In genomic region chr6:29397575-29397974, GRCm38 (mm10) we compare ENCODE assay signal across 10 mouse cellular contexts. TPM values are rescaled to one million over a fixed set of nuclear protein-coding genes. Genes with fewer than 3 reads are reported as not detected.
DNase-seq lines count a peak whose midpoint lies in the region; ATAC-seq and TF ChIP-seq lines count a peak whose summit lies in the region.
"Had no signal": no experiment of that assay in that cellular context is flagged by ENCODE, and none has a peak within 500 bp of the region (broad histone marks: within the 10 kb centered on the region; RNA-seq: fewer than 3 reads in every experiment).

No protein-coding gene starts in this region.

- H3K27me3 ChIP-seq in heart, adult 2 months (ENCODE audit: control insufficient read depth, insufficient read depth, low read length), result no peaks in the 10 kb centered on the region; the same call in none of the 2 replicates
- H3K27me3 ChIP-seq in cerebellum, adult 2 months (ENCODE audit: control insufficient read depth, insufficient read depth, low read length), result no peaks in the 10 kb centered on the region
- H3K27me3 ChIP-seq in forebrain, embryonic 16.5 days (replicated peaks; ENCODE audit: control insufficient read depth, insufficient read depth, low read length), result no peaks in the 10 kb centered on the region; the same call in 1 of the 2 replicates

- no peaks in the 10 kb centered on the region for H3K36me3 ChIP-seq in heart, adult 2 months (ENCODE audit: control insufficient read depth, insufficient read depth, low read length)
- 0 out of 2 replicates have a peak, but pooled peaks cover 2% of the 10 kb centered on the region for H3K36me3 ChIP-seq in forebrain, embryonic 16.5 days (ENCODE audit: control insufficient read depth, insufficient read depth)

- peak; percentile 68 for ATAC-seq in forebrain, embryonic 16.5 days

- no peak for TF ChIP-seq POLR2A in heart, adult 2 months (IDR thresholded peaks at IDR 0.05; ENCODE audit: insufficient read depth, low read depth, low read length)
- TF ChIP-seq POLR2A in cerebellum, adult 2 months (IDR thresholded peaks at IDR 0.05; ENCODE audit: borderline replicate concordance, insufficient read depth, low read length), result no peak
- TF ChIP-seq POLR2A in olfactory bulb, adult 2 months (IDR thresholded peaks at IDR 0.05; ENCODE audit: insufficient read depth, low read depth, low read length), result no peak

- DNase-seq in heart, postnatal 4 days, result peak; percentile 40
- DNase-seq in heart, adult 2 months, result no peak
- DNase-seq in cerebellum, adult 2 months, result peak; percentile 69 to 75
- peak; percentile 10 to 28 for DNase-seq in left cerebral cortex, adult 8-10 months (ENCODE audit: low spot score in 2 of 2)
- DNase-seq in ovary, adult 18-20 months (ENCODE audit: low spot score), result no peak
- no peak for DNase-seq in spleen, postnatal 36 days (ENCODE audit: low spot score in 2 of 2)

- intact Hi-C loops in heart, adult 2 months (cut with DNase I), result loop anchor here (10.0 kb wide), 1 partner anchor 247 kb away; no protein-coding TSS in a partner anchor

- no peak overlapping the region for H3K27ac ChIP-seq in heart, adult 2 months
- peak overlapping the region; percentile 54 for H3K27ac ChIP-seq in cerebellum, adult 2 months (ENCODE audit: insufficient read depth, low read length)
- peak overlapping the region; percentile 75 for H3K27ac ChIP-seq in forebrain, embryonic 16.5 days (ENCODE audit: low read length)
- no peak overlapping the region for H3K27ac ChIP-seq in olfactory bulb, adult 2 months (ENCODE audit: insufficient read depth, low read depth, low read length)

- 48% methylated on average over 6 of the region's 6 CpGs for WGBS in heart, adult 2 months
- WGBS in cerebellum, adult 2 months, result 9% methylated on average over 6 of the region's 6 CpGs
- WGBS in forebrain, embryonic 16.5 days, result under 1% methylated on average over 6 of the region's 6 CpGs
- 40% methylated on average over 6 of the region's 6 CpGs for WGBS in olfactory bulb, adult 2 months

- H3K9me3 ChIP-seq in forebrain, embryonic 16.5 days (ENCODE audit: control insufficient read depth, low read length), result no peaks in the 10 kb centered on the region

- TF ChIP-seq EP300 in heart, adult 2 months (IDR thresholded peaks at IDR 0.05; ENCODE audit: insufficient read depth, low read depth, low read length), result no peak

- TF ChIP-seq CTCF in heart, adult 2 months (IDR thresholded peaks at IDR 0.05), result no peak
- TF ChIP-seq CTCF in cerebellum, adult 2 months (IDR thresholded peaks at IDR 0.05; ENCODE audit: borderline replicate concordance, insufficient read depth, low read depth, low read length), result no peak
- TF ChIP-seq CTCF in olfactory bulb, adult 2 months (IDR thresholded peaks at IDR 0.05; ENCODE audit: insufficient read depth, low read depth, low read length), result no peak

- H3K9ac ChIP-seq in heart, adult 2 months (ENCODE audit: low read depth, low read length), result no peak overlapping the region
- peak overlapping the region; percentile 75 for H3K9ac ChIP-seq in forebrain, embryonic 16.5 days (replicated peaks; ENCODE audit: low read depth, low read length)

- H3K4me3 ChIP-seq in heart, adult 2 months, result no peak overlapping the region
- H3K4me3 ChIP-seq in cerebellum, adult 2 months (replicated peaks; ENCODE audit: insufficient read depth, low read depth, low read length), result peak overlapping the region; percentile 98
- peak overlapping the region; percentile 80 for H3K4me3 ChIP-seq in forebrain, embryonic 16.5 days (replicated peaks; ENCODE audit: low read length)
- peak overlapping the region; percentile 90 for H3K4me3 ChIP-seq in olfactory bulb, adult 2 months (ENCODE audit: insufficient read depth, low read depth, low read length)
- H3K4me3 ChIP-seq: erythroblast, embryonic 14.5 days had no signal

- H3K4me1 ChIP-seq in heart, adult 2 months (ENCODE audit: control insufficient read depth, insufficient read depth, low read length), result 0 out of 2 replicates have a peak, but pooled peaks cover 2% of the 10 kb centered on the region
- H3K4me1 ChIP-seq in cerebellum, adult 2 months (ENCODE audit: control insufficient read depth, insufficient read depth, low read length), result peaks cover 12% of the 10 kb centered on the region
- H3K4me1 ChIP-seq in forebrain, embryonic 16.5 days (replicated peaks; ENCODE audit: control insufficient read depth, insufficient read depth, low read length), result peaks cover 16% of the 10 kb centered on the region
- H3K4me1 ChIP-seq in olfactory bulb, adult 2 months (ENCODE audit: control insufficient read depth, insufficient read depth, low read length), result peaks cover 12% of the 10 kb centered on the region

- H3K79me2 ChIP-seq in heart, adult 2 months (replicated peaks; ENCODE audit: control insufficient read depth, insufficient read depth, low read length), result no peaks in the 10 kb centered on the region

- H3K4me2 ChIP-seq in forebrain, embryonic 16.5 days (ENCODE audit: low read length), result peak overlapping the region; percentile 69

RNA-seq across cellular contexts. Expression of gene Ccdc136, which starts 1.5 kb away (rescaled TPM):
- total RNA-seq in heart, postnatal 4 days (2021), result 10 to 100 TPM; 10.6 to 15.8 TPM
- 1 to 10 TPM; 1.7 to 2.4 TPM for total RNA-seq in heart, adult 2 months (2021)
- 2.1 and 3.0 TPM in 2 replicates for polyA plus RNA-seq in heart, adult 2 months (2012; rRNA removed)
- 154 and 164 TPM in 2 replicates for polyA plus RNA-seq in cerebellum, adult 2 months (2012; rRNA removed)
- 37.7 and 45.5 TPM in 2 replicates for polyA plus RNA-seq in forebrain, embryonic 16.5 days (2015; fragmentation: Nextera tagmentation; extraction: Ambion mirVana)
- total RNA-seq in left cerebral cortex, adult 8-10 months (2022), result 100 to 1,000 TPM in 2 of 4 experiments, 10 to 100 TPM in 2; 87.5 to 111 (median 103) TPM
- not detected in 2 replicates for polyA plus RNA-seq in olfactory bulb, adult 2 months (2012; ENCODE audit: insufficient read depth, insufficient read length, low replicate concordance, missing spikeins)
- polyA plus RNA-seq: erythroblast, embryonic 14.5 days had no signal

RNA-seq across cellular contexts. Expression of gene Opn1sw, which starts 9.3 kb away (rescaled TPM):
- not detected for total RNA-seq in heart, postnatal 4 days (2021)
- not detected for total RNA-seq in heart, adult 2 months (2021)
- 0.67 TPM in 1 of 2 replicates, not detected in the other for polyA plus RNA-seq in heart, adult 2 months (2012; rRNA removed)
- not detected in 2 replicates for polyA plus RNA-seq in cerebellum, adult 2 months (2012; rRNA removed)
- polyA plus RNA-seq in forebrain, embryonic 16.5 days (2015; fragmentation: Nextera tagmentation; extraction: Ambion mirVana), result 0.25 and 0.41 TPM in 2 replicates
- under 1 TPM in 3 of 4 experiments, not detected in 1; 0.37 to 0.87 (median 0.44) TPM for total RNA-seq in left cerebral cortex, adult 8-10 months (2022)
- polyA plus RNA-seq in olfactory bulb, adult 2 months (2012; ENCODE audit: insufficient read depth, insufficient read length, low replicate concordance, missing spikeins), result not detected in 2 replicates
- total RNA-seq: CH12.LX had no signal
- polyA plus RNA-seq: erythroblast, embryonic 14.5 days had no signal

RNA-seq across cellular contexts. Expression of gene Flnc, which starts 35.5 kb away (rescaled TPM):
- total RNA-seq in heart, postnatal 4 days (2021), result 100 to 1,000 TPM; 303 to 309 TPM
- total RNA-seq in heart, adult 2 months (2021), result 100 to 1,000 TPM; 192 to 222 TPM
- polyA plus RNA-seq in heart, adult 2 months (2012; rRNA removed), result 56.0 and 69.0 TPM in 2 replicates
- 0.65 and 0.72 TPM in 2 replicates for polyA plus RNA-seq in cerebellum, adult 2 months (2012; rRNA removed)
- 2.0 and 2.7 TPM in 2 replicates for polyA plus RNA-seq in forebrain, embryonic 16.5 days (2015; fragmentation: Nextera tagmentation; extraction: Ambion mirVana)
- total RNA-seq in left cerebral cortex, adult 8-10 months (2022), result 1 to 10 TPM; 1.9 to 3.9 (median 2.9) TPM
- not detected in 2 replicates for polyA plus RNA-seq in olfactory bulb, adult 2 months (2012; ENCODE audit: insufficient read depth, insufficient read length, low replicate concordance, missing spikeins)
- polyA plus RNA-seq: erythroblast, embryonic 14.5 days had no signal

RNA-seq across cellular contexts. Expression of gene Calu, which starts 49.7 kb away (rescaled TPM):
- total RNA-seq in heart, postnatal 4 days (2021), result 100 to 1,000 TPM; 352 to 357 TPM
- 100 to 1,000 TPM; 227 to 232 TPM for total RNA-seq in heart, adult 2 months (2021)
- polyA plus RNA-seq in heart, adult 2 months (2012; rRNA removed), result 102 and 178 TPM in 2 replicates
- 68.0 and 68.6 TPM in 2 replicates for polyA plus RNA-seq in cerebellum, adult 2 months (2012; rRNA removed)
- 170 and 206 TPM in 2 replicates for polyA plus RNA-seq in forebrain, embryonic 16.5 days (2015; fragmentation: Nextera tagmentation; extraction: Ambion mirVana)
- 10 to 100 TPM; 63.5 to 67.6 (median 64.3) TPM for total RNA-seq in left cerebral cortex, adult 8-10 months (2022)
- not detected in 2 replicates for polyA plus RNA-seq in olfactory bulb, adult 2 months (2012; ENCODE audit: insufficient read depth, insufficient read length, low replicate concordance, missing spikeins)

Comparison
In these comparisons a context has a peak if more than half of its experiments do, and no peak if none do; other contexts are left out.
1. DNase-seq: peak in heart, postnatal 4 days (single experiment), cerebellum, adult 2 months (2 of 2) and left cerebral cortex, adult 8-10 months (2 of 2); none in heart, adult 2 months (0 of 2), ovary, adult 18-20 months (single experiment) and spleen, postnatal 36 days (0 of 2).
2. H3K27ac ChIP-seq: peak in cerebellum, adult 2 months (single experiment) and forebrain, embryonic 16.5 days (single experiment); none in heart, adult 2 months (single experiment) and olfactory bulb, adult 2 months (single experiment).
3. RNA of gene Flnc, which starts 35.5 kb away (polyA plus RNA-seq): 56.0 to 69.0 TPM in heart, adult 2 months; 2.0 to 2.7 TPM in forebrain, embryonic 16.5 days, 0.65 to 0.72 TPM in cerebellum, adult 2 months and not detected in olfactory bulb, adult 2 months; every median in the first group is over 10 times any median in the second.